Mouse (Mus musculus) urinary bladder, adult 18-20 months (tissue): ENCODE data around the gene Cav1.

Source experiments
- DNase-seq, 2 experiments: peaks; one replicate each; pipeline ENCODE4 v3.0.0; 2022; ENCODE audit warnings: low spot score in 2 of 2, mixed read lengths in 2 of 2

Cav1 gene

GRCm38 (mm10) chr6:17305954-17306601 is at the start of gene Cav1:
Cav1 (plus strand) TSS chr6:17306335.
- peak; percentile 45 to 73 for DNase-seq

- DNase-seq: no peak
Measured at GRCm38 (mm10) chr6:17258142-17258541, 48.0 kb upstream of the Cav1 start.

GRCm38 (mm10) chr6:17258911-17259310 is 47.2 kb upstream of the Cav1 start:
- DNase-seq: no peak

- DNase-seq: no peak
Measured at GRCm38 (mm10) chr6:17262786-17263185, 43.3 kb upstream of the Cav1 start.

GRCm38 (mm10) chr6:17265043-17265442 is 41.1 kb upstream of the Cav1 start:
- no peak for DNase-seq

- no peak for DNase-seq
Measured at GRCm38 (mm10) chr6:17266466-17266865, 39.7 kb upstream of the Cav1 start.

- no peak for DNase-seq
Measured at GRCm38 (mm10) chr6:17278366-17278765, 27.8 kb upstream of the Cav1 start.

GRCm38 (mm10) chr6:17280939-17281756 is 25.0 kb upstream of the Cav1 start, which contains the start of gene Cav2:
Cav2 (plus strand) TSS chr6:17281185.
- peak; percentile 83 to 91 for DNase-seq

- peak in 1 of 2 experiments; percentile 14 for DNase-seq
Measured at GRCm38 (mm10) chr6:17281757-17282092, 24.4 kb upstream of the Cav1 start.

- DNase-seq: peak; percentile 43 to 52
Measured at GRCm38 (mm10) chr6:17282159-17282558, 24.0 kb upstream of the Cav1 start.

- DNase-seq: no peak
Measured at GRCm38 (mm10) chr6:17283834-17284233, 22.3 kb upstream of the Cav1 start.

GRCm38 (mm10) chr6:17286381-17286780 is 19.8 kb upstream of the Cav1 start:
- no peak for DNase-seq

GRCm38 (mm10) chr6:17295116-17295515 is 11.0 kb upstream of the Cav1 start:
- DNase-seq: no peak

- DNase-seq: peak in 1 of 2 experiments; percentile 34
Measured at GRCm38 (mm10) chr6:17306602-17307325, 629 bp downstream of the Cav1 start.

GRCm38 (mm10) chr6:17307461-17308115 is 1.5 kb downstream of the Cav1 start:
- peak; percentile 60 to 66 for DNase-seq

GRCm38 (mm10) chr6:17308661-17309060 is 2.5 kb downstream of the Cav1 start:
- no peak for DNase-seq

GRCm38 (mm10) chr6:17309260-17309659 is 3.1 kb downstream of the Cav1 start:
- no peak for DNase-seq

GRCm38 (mm10) chr6:17314241-17314640 is 8.1 kb downstream of the Cav1 start:
- no peak for DNase-seq

- DNase-seq: no peak
Measured at GRCm38 (mm10) chr6:17314659-17315616, 8.8 kb downstream of the Cav1 start.

- no peak for DNase-seq
Measured at GRCm38 (mm10) chr6:17316294-17317166, 10.4 kb downstream of the Cav1 start.
